Mouse (Mus musculus): ENCODE data around the gene Cpt1b.

GRCm38 (mm10) chr15:89425711-89426121 lies at the start of gene Cpt1b:
- TF ChIP-seq CTCF (IDR thresholded peaks at IDR 0.05; ENCODE audit: low read depth, low read length) (no peak), POLR2A (IDR thresholded peaks at IDR 0.05; ENCODE audit: extremely low read depth, insufficient read depth, low read length) (no peak)

All from liver, adult 2 months (tissue).